Mouse (Mus musculus): ENCODE results near the gene Nppc. TPM values are rescaled to one million over a fixed set of nuclear protein-coding genes. Genes with fewer than 3 reads are reported as not detected.

The Nppc gene
- polyA plus RNA-seq, 1 experiment from 2014 or later = 13.8 TPM

- ATAC-seq (ENCODE audit: low FRiP score, low read depth) = no peak
- no peak overlapping the region for H3K4me2 ChIP-seq (replicated peaks)
- no peak overlapping the region for H3K27ac ChIP-seq
Measured at GRCm38 (mm10) chr1:86643101-86643809, 27.1 kb downstream of the Nppc start.

GRCm38 (mm10) chr1:86634751-86635359, 35.5 kb downstream of the Nppc start:
- Histone ChIP-seq H3K36me3 (no peaks in the 10 kb centered on the region), H3K9me3 (no peaks in the 10 kb centered on the region), H3K4me3 (no peak overlapping the region), H3K4me1 (peaks cover 9% of the 10 kb centered on the region), H3K9ac (no peak overlapping the region), H3K27me3 (replicated peaks) (no peaks in the 10 kb centered on the region), H3K4me2 (replicated peaks) (peak overlapping the region; percentile 23; the same call in 1 of the 2 replicates), H3K27ac (no peak overlapping the region)
- ATAC-seq (ENCODE audit: low FRiP score, low read depth) = peak; percentile 78
- 49% methylated on average over 5 of the region's 6 CpGs for WGBS

More at GRCm38 (mm10) chr1:86643101-86643809, 27.1 kb downstream of the Nppc start:
- no peak overlapping the region for H3K4me3 ChIP-seq
- H3K9me3 ChIP-seq = no peaks in the 10 kb centered on the region
- 76% methylated on average over 13 of the region's 13 CpGs for WGBS
- H3K36me3 ChIP-seq = no peaks in the 10 kb centered on the region
- H3K9ac ChIP-seq = no peak overlapping the region
- H3K4me1 ChIP-seq = no peaks in the 10 kb centered on the region
- no peaks in the 10 kb centered on the region for H3K27me3 ChIP-seq (replicated peaks)

GRCm38 (mm10) chr1:86633840-86634750, 36.3 kb downstream of the Nppc start:
- no peak overlapping the region for H3K9ac ChIP-seq
- H3K9me3 ChIP-seq = no peaks in the 10 kb centered on the region
- H3K27ac ChIP-seq = no peak overlapping the region
- H3K27me3 ChIP-seq (replicated peaks) = no peaks in the 10 kb centered on the region
- peak overlapping the region; percentile 23; the same call in 1 of the 2 replicates for H3K4me2 ChIP-seq (replicated peaks)
- H3K36me3 ChIP-seq = no peaks in the 10 kb centered on the region
- peaks cover 9% of the 10 kb centered on the region for H3K4me1 ChIP-seq
- no peak for ATAC-seq (ENCODE audit: low FRiP score, low read depth)
- no peak overlapping the region for H3K4me3 ChIP-seq
- WGBS = 63% methylated on average over 7 of the region's 7 CpGs

- H3K4me2 ChIP-seq (replicated peaks) = no peak overlapping the region
- no peak overlapping the region for H3K9ac ChIP-seq
- no peaks in the 10 kb centered on the region for H3K27me3 ChIP-seq (replicated peaks)
- WGBS = 61% methylated on average over 3 of the region's 3 CpGs
- no peaks in the 10 kb centered on the region for H3K9me3 ChIP-seq
- no peak for ATAC-seq (ENCODE audit: low FRiP score, low read depth)
- H3K4me3 ChIP-seq = no peak overlapping the region
- H3K4me1 ChIP-seq = peaks cover 9% of the 10 kb centered on the region
- H3K36me3 ChIP-seq = no peaks in the 10 kb centered on the region
- H3K27ac ChIP-seq = no peak overlapping the region
Measured at GRCm38 (mm10) chr1:86633434-86633833, 36.9 kb downstream of the Nppc start.

DNA sequence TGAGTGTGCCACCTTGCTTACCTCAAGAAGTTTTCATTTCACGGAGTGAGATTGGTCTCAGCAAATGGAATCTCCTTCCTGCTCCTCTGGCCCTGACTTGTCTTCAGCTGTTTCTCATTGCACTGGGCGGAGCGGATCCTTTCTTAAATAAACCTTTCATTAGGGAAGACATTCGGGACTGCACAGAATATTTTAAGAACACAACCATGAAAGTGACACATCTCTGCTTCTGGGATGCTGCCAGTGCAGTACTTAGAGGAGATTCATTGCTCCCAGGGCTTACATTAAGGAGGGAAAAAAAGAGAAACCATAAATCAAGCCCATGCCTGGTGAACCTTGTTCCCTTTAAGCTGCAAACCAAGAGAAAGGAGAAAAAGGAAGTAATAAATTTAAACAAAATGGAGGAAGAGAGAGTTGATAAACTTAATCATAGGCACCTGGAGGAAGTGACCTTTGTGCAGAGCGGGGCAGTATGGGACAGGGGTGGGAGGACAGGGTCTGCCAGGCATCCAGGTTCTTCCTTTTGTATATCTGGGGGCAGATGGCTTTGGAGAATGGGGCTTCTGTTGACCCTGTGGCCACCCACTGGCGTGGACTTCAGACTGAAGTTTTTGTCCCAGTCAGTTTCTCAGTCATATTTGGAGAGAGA, 37.5 kb downstream of the Nppc start:
- no peaks in the 10 kb centered on the region for H3K36me3 ChIP-seq
- H3K27ac ChIP-seq = no peak overlapping the region
- WGBS = 49% methylated on average over 6 of the region's 6 CpGs

GRCm38 (mm10) chr1:86630527-86630926, 39.8 kb downstream of the Nppc start:
- Histone ChIP-seq H3K4me3 (no peak overlapping the region), H3K27me3 (replicated peaks) (no peaks in the 10 kb centered on the region), H3K27ac (no peak overlapping the region), H3K9ac (no peak overlapping the region), H3K4me2 (replicated peaks) (no peak overlapping the region), H3K36me3 (no peaks in the 10 kb centered on the region), H3K9me3 (no peaks in the 10 kb centered on the region), H3K4me1 (peaks cover 9% of the 10 kb centered on the region)
- no peak for ATAC-seq (ENCODE audit: low FRiP score, low read depth)
- WGBS = 78% methylated on average over 4 of the region's 4 CpGs

More for the DNA sequence above, 37.5 kb downstream of the Nppc start:
- Histone ChIP-seq H3K4me3 (no peak overlapping the region), H3K4me2 (replicated peaks) (no peak overlapping the region), H3K9me3 (no peaks in the 10 kb centered on the region), H3K9ac (no peak overlapping the region), H3K27me3 (replicated peaks) (no peaks in the 10 kb centered on the region), H3K4me1 (peaks cover 9% of the 10 kb centered on the region)
- ATAC-seq (ENCODE audit: low FRiP score, low read depth) = no peak

DNA sequence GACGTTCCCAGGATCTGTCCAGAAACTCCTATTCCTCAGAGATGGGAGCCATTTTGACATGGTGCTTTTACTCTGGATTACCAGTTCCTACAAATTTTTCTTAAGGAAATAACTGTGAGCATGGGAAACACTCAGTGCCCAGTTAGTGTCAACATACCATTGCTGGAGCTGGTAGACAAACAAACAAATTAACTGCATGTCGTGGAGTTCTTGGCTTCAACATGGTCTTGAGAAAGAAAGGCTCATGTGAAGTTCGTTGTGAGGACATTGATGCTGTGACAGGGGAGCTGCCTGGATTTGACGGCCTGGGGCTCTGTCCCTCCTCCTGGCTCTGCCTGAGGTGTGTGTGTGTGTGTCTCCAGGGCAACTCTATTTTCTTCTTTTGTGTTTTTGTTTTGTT, 40.4 kb downstream of the Nppc start:
- no peaks in the 10 kb centered on the region for H3K9me3 ChIP-seq
- no peak overlapping the region for H3K27ac ChIP-seq
- whole genome bisulfite sequencing = 68% methylated on average over 4 of the region's 4 CpGs
- no peaks in the 10 kb centered on the region for H3K36me3 ChIP-seq
- no peak for ATAC-seq (ENCODE audit: low FRiP score, low read depth)
- H3K9ac ChIP-seq = no peak overlapping the region
- H3K4me1 ChIP-seq = peaks cover 9% of the 10 kb centered on the region
- no peak overlapping the region for H3K4me3 ChIP-seq
- H3K4me2 ChIP-seq (replicated peaks) = no peak overlapping the region
- H3K27me3 ChIP-seq (replicated peaks) = no peaks in the 10 kb centered on the region

- H3K27ac ChIP-seq = no peak overlapping the region
- H3K4me1 ChIP-seq = peaks cover 7% of the 10 kb centered on the region
- no peak overlapping the region for H3K4me3 ChIP-seq
- no peaks in the 10 kb centered on the region for H3K9me3 ChIP-seq
- H3K4me2 ChIP-seq (replicated peaks) = no peak overlapping the region
- no peak for ATAC-seq (ENCODE audit: low FRiP score, low read depth)
- no peaks in the 10 kb centered on the region for H3K36me3 ChIP-seq
- 80% methylated on average over 3 of the region's 3 CpGs for WGBS
- H3K9ac ChIP-seq = no peak overlapping the region
- H3K27me3 ChIP-seq (replicated peaks) = no peaks in the 10 kb centered on the region
Measured at GRCm38 (mm10) chr1:86628270-86628669, 42.1 kb downstream of the Nppc start.

DNA sequence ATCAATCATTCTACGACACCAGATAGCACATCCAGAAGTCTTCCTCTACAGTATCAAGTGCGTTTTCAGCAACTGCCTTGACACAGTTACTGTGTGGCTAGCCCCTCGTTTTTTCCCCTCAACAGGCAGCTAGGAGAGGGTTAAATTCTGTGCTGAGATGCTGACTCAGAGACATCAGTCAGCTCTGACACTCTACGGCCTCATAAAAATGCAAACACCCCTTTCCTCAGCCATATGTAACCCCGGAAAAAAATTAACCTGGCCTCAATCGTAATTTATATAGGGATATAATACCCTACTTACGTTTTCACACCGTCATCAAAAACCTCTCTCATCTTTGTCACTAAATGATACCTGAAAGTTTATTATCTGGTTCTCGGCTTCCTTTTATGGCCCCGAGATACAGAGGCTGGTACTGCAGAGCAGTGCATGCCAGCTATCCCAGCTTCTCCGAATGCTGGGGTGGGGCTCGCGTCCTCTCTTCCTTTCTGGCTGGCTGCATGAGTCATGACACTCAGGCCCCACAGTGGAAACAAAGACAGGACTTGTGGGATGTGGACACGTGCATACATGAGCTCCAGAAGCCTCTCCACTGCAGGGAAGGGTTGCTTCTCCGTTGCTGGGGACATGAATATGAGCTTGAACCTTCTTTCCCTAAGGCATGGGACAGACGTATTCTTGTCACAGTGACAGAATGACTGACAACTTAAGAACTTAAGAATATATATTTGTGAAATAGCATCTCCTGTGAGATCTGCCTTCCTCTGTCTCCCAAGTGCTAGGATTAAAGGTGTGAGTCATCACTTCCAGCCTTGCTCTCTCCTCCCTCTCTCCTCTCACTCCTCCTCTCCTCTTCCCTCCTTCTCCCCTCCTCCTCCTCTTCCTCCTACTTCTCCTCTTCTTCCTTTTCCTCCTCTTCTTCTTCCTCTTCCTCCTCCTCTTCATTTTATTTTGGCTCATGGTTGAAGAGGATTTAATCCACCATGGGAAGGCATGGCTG, 47.1 kb downstream of the Nppc start:
- 0 out of 2 replicates have a peak, but pooled peaks have one; percentile 48 for ATAC-seq (ENCODE audit: low FRiP score, low read depth)
- WGBS = 39% methylated on average over 16 of the region's 16 CpGs
- Histone ChIP-seq H3K9ac (no peak overlapping the region), H3K4me1 (no peaks in the 10 kb centered on the region), H3K36me3 (no peaks in the 10 kb centered on the region), H3K4me2 (replicated peaks) (0 out of 2 replicates have a peak overlapping the region, but pooled peaks have one; percentile 6), H3K27me3 (replicated peaks) (no peaks in the 10 kb centered on the region), H3K9me3 (no peaks in the 10 kb centered on the region), H3K4me3 (no peak overlapping the region), H3K27ac (no peak overlapping the region)

DNA sequence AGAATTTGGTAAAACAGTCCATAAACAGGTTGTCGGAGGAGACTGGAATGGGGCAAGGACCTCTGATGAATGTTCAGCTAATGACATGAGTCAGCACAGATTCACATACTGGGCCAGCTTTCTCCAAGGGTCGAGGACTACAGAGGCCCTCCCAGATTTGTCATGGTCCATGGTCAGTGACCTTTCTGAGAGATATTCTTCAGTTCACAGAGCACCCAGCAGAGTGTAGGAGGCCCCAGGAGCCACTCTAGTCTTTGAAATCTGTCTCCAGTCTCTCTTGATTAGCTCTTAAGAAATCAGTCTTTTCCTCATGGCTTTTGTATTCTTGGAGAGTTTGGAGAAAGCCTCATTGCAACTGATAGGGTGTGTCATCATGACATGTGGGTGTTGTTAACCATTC, 48.1 kb downstream of the Nppc start:
- H3K4me1 ChIP-seq = no peaks in the 10 kb centered on the region
- no peak for ATAC-seq (ENCODE audit: low FRiP score, low read depth)
- 69% methylated on average over 2 of the region's 2 CpGs for WGBS
- no peak overlapping the region for H3K27ac ChIP-seq
- no peak overlapping the region for H3K4me2 ChIP-seq (replicated peaks)
- no peaks in the 10 kb centered on the region for H3K27me3 ChIP-seq (replicated peaks)
- no peak overlapping the region for H3K9ac ChIP-seq
- H3K4me3 ChIP-seq = no peak overlapping the region
- no peaks in the 10 kb centered on the region for H3K9me3 ChIP-seq
- no peaks in the 10 kb centered on the region for H3K36me3 ChIP-seq
